Mouse (Mus musculus) CD4-positive naive resting alpha-beta T cell, adult 76 days (primary cell): ENCODE measurements around the gene Tmem45a. TPM values are rescaled to one million over a fixed set of nuclear protein-coding genes. Genes with fewer than 3 reads are reported as not detected.

Experiments used
- total RNA-seq: library from RNA; stranded (reverse); gene quantifications from one replicate; pipeline ENCODE4 v1.2.4, GENCODE M21; 2023

The Tmem45a gene
- total RNA-seq, result not detected

DNA sequence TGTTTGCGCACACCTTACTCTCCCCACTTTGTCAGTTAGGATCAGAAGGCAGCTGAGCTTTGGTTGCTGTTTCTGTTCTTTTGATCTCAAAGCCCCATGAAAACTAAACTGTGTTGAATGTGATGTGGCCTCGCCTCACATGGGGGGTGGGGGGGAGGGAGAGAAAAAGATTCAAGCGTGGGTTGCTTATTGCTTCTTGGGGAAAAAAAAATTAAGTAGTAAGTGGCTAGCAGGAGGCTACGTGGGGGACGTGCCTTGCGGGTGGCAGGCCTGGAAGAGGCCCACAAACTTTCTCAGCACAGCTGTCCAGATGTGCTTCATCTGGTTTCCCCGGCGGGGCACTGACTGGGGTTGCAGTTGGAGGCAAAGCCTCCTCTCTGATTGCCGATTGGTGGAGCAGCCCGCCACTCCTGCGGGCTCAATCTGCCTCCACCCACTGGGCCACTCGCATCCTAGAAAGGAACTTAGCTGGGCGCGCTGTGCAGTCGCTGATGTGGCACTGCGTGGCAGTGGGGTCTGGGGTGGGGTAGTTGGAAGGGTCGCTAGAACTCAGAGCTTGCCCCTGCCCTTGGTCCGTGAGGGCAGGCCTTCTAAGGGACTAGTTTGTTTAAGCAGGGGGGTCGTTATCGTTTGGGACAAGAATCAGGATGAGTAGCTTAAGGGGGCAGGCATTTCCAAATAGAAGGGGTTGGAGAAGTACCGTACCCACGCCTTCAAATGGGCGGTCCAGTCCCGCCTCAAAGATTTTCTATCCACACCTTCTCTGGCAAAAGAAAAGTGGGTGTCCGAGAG lies at the start of gene Tmem45a:
Gene Tmem45a, minus strand, starts transcription at position 343 of the 792 bp plus-strand sequence.

DNA sequence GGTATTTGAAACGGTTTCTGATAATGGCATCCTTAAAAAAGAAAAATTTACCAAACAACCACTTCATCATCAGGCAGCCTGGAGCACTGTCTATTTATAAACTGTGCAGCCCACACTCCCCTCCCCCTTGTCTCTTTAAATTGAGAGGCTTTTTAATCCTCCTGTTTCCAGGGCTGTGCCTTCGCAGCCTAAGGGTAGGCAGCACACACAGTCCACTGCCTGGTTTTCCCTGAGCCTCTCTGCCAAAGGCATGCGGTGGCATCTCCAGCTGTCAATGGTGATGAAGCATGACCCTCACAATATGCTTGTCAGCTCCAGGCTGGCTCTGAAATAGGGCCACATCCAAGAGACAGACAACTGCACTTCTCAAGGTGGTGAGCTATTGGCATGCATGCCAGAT lies 42.1 kb upstream of the Tmem45a start, which contains the start of gene Lnp1:
Gene Lnp1, minus strand, starts transcription at position 39 of the 400 bp plus-strand sequence.

GRCm38 (mm10) chr16:56795481-56796139 lies 90.4 kb downstream of the Tmem45a start, which contains the start of gene Adgrg7:
Gene Adgrg7, minus strand, starts transcription at chr16:56795855.

Other genes starting within 250 kb of the Tmem45a start
- 30.4 TPM for gene Tfg, start 168.7 kb downstream of the Tmem45a start, total RNA-seq
- not detected for gene Adgrg7, start 90.3 kb downstream of the Tmem45a start, total RNA-seq
- not detected for gene Lnp1, start 41.9 kb upstream of the Tmem45a start, total RNA-seq
- not detected for gene Tmem45a2, start 185.2 kb upstream of the Tmem45a start, total RNA-seq
- gene Tomm70a, start 235.5 kb upstream of the Tmem45a start, total RNA-seq, result 27.2 TPM